Mouse (Mus musculus) liver, embryonic 15.5 days (tissue): ENCODE data around the gene Hsf2bp. TPM values are rescaled to one million over a fixed set of nuclear protein-coding genes. Genes with fewer than 3 reads are reported as not detected.

Experiments
- ATAC-seq: fragments of 200-750 bp; cut with Nextera tagmentation; 2 replicates; pipeline ENCODE4 v1.8.0; 2017; ENCODE audit warnings: moderate number of reproducible peaks, mild to moderate bottlenecking, moderate library complexity; ENCODE audit not compliant: insufficient read depth
- H3K27ac ChIP-seq: fragments of 300-500 bp; sonication (generic); replicated peaks from 2 replicates; pipeline ENCODE4 v1.5.1; 2015; ENCODE audit warnings: mild to moderate bottlenecking, inconsistent platforms
- H3K27me3 ChIP-seq: fragments of 300-500 bp; sonication (generic); 2 replicates; pipeline ENCODE4 v1.6.1; 2015; ENCODE audit warnings: mild to moderate bottlenecking, inconsistent platforms
- H3K36me3 ChIP-seq: fragments of 300-500 bp; sonication (generic); replicated peaks from 2 replicates; pipeline ENCODE4 v1.6.1; 2015; ENCODE audit warnings: moderate library complexity, mild to moderate bottlenecking, inconsistent platforms
- H3K4me1 ChIP-seq: fragments of 300-500 bp; sonication (generic); replicated peaks from 2 replicates; pipeline ENCODE4 v1.6.1; 2015; ENCODE audit warnings: inconsistent platforms
- H3K4me2 ChIP-seq: fragments of 300-500 bp; sonication (generic); 2 replicates; pipeline ENCODE4 v1.6.1; 2015; ENCODE audit warnings: moderate library complexity, mild to moderate bottlenecking, inconsistent platforms
- H3K4me3 ChIP-seq: fragments of 300-500 bp; sonication (generic); replicated peaks from 2 replicates; pipeline ENCODE4 v1.5.1; 2015; ENCODE audit warnings: mild to moderate bottlenecking, inconsistent platforms
- H3K9ac ChIP-seq: fragments of 300-500 bp; sonication (generic); 2 replicates; pipeline ENCODE4 v1.6.1; 2015; ENCODE audit warnings: moderate library complexity, mild to moderate bottlenecking, inconsistent platforms
- H3K9me3 ChIP-seq: fragments of 300-500 bp; sonication (generic); replicated peaks from 2 replicates; pipeline ENCODE4 v1.6.1; 2016; ENCODE audit warnings: inconsistent platforms
- WGBS: fragments of 180-500 bp; shearing (Covaris S2); methylation state at CpG from one replicate; pipeline ENCODE4 v1.1.7; 2015; ENCODE audit warnings: mixed read lengths; ENCODE audit not compliant: insufficient replicate concordance; 5-methylcytosine and 5-hydroxymethylcytosine counted together
- polyA plus RNA-seq: library from polyadenylated mRNA; unstranded; fragments of >200 nt; fragmentation: Nextera tagmentation; extraction: Ambion mirVana; gene quantifications from 2 replicates; pipeline ENCODE4 v1.2.1, GENCODE M21; 2015

The Hsf2bp gene
- polyA plus RNA-seq, 1 experiment from 2014 or later: 0.21 TPM

- Histone ChIP-seq H3K9ac (no peak overlapping the region), H3K4me2 (no peak overlapping the region), H3K4me3 (no peak overlapping the region), H3K27ac (no peak overlapping the region), H3K4me1 (no peaks in the 10 kb centered on the region), H3K9me3 (no peaks in the 10 kb centered on the region), H3K36me3 (no peaks in the 10 kb centered on the region), H3K27me3 (no peaks in the 10 kb centered on the region; the same call in 1 of the 2 replicates)
- WGBS: 65% methylated on average over 7 of the region's 7 CpGs
- ATAC-seq: no peak
Observed at GRCm38 (mm10) chr17:31919599-31919998, 116.5 kb downstream of the Hsf2bp start.

- no peaks in the 10 kb centered on the region; the same call in 1 of the 2 replicates for H3K27me3 ChIP-seq
- no peak overlapping the region for H3K4me3 ChIP-seq
- H3K27ac ChIP-seq: no peak overlapping the region
- H3K9me3 ChIP-seq: no peaks in the 10 kb centered on the region
- WGBS: 72% methylated on average over 8 of the region's 8 CpGs
- no peaks in the 10 kb centered on the region for H3K36me3 ChIP-seq
- no peak for ATAC-seq
- no peaks in the 10 kb centered on the region for H3K4me1 ChIP-seq
- no peak overlapping the region for H3K4me2 ChIP-seq
- H3K9ac ChIP-seq: no peak overlapping the region
Observed at GRCm38 (mm10) chr17:31918374-31918773, 117.8 kb downstream of the Hsf2bp start.

GRCm38 (mm10) chr17:31916461-31916775 is 119.7 kb downstream of the Hsf2bp start:
- Histone ChIP-seq H3K4me3 (no peak overlapping the region), H3K27ac (no peak overlapping the region), H3K4me1 (no peaks in the 10 kb centered on the region), H3K9ac (no peak overlapping the region), H3K27me3 (no peaks in the 10 kb centered on the region; the same call in 1 of the 2 replicates), H3K36me3 (no peaks in the 10 kb centered on the region), H3K9me3 (no peaks in the 10 kb centered on the region), H3K4me2 (no peak overlapping the region)
- 72% methylated on average over 6 of the region's 6 CpGs for WGBS
- ATAC-seq: no peak

GRCm38 (mm10) chr17:31915756-31916460 is 120.2 kb downstream of the Hsf2bp start:
- Histone ChIP-seq H3K4me2 (no peak overlapping the region), H3K9ac (no peak overlapping the region), H3K36me3 (no peaks in the 10 kb centered on the region), H3K27me3 (no peaks in the 10 kb centered on the region; the same call in 1 of the 2 replicates), H3K27ac (no peak overlapping the region), H3K4me1 (no peaks in the 10 kb centered on the region), H3K4me3 (no peak overlapping the region), H3K9me3 (no peaks in the 10 kb centered on the region)
- WGBS: 66% methylated on average over 18 of the region's 18 CpGs
- ATAC-seq: no peak

- ATAC-seq: no peak
- Histone ChIP-seq H3K4me2 (no peak overlapping the region), H3K9ac (no peak overlapping the region), H3K27me3 (no peaks in the 10 kb centered on the region), H3K9me3 (no peaks in the 10 kb centered on the region), H3K4me3 (no peak overlapping the region), H3K36me3 (no peaks in the 10 kb centered on the region), H3K27ac (no peak overlapping the region), H3K4me1 (no peaks in the 10 kb centered on the region)
- WGBS: 66% methylated on average over 5 of the region's 5 CpGs
Observed at GRCm38 (mm10) chr17:31914323-31914722, 121.8 kb downstream of the Hsf2bp start.

GRCm38 (mm10) chr17:31912881-31913662 is 123.1 kb downstream of the Hsf2bp start:
- Histone ChIP-seq H3K36me3 (no peaks in the 10 kb centered on the region), H3K27me3 (no peaks in the 10 kb centered on the region), H3K4me3 (no peak overlapping the region), H3K27ac (no peak overlapping the region), H3K4me1 (no peaks in the 10 kb centered on the region), H3K4me2 (no peak overlapping the region), H3K9me3 (no peaks in the 10 kb centered on the region), H3K9ac (no peak overlapping the region)
- 68% methylated on average over 18 of the region's 18 CpGs for WGBS
- ATAC-seq: no peak

GRCm38 (mm10) chr17:31912387-31912786 is 123.8 kb downstream of the Hsf2bp start:
- H3K27me3 ChIP-seq: no peaks in the 10 kb centered on the region
- H3K27ac ChIP-seq: no peak overlapping the region
- no peak overlapping the region for H3K4me2 ChIP-seq
- H3K9me3 ChIP-seq: no peaks in the 10 kb centered on the region
- WGBS: 86% methylated on average over 16 of the region's 16 CpGs
- no peak overlapping the region for H3K9ac ChIP-seq
- H3K4me1 ChIP-seq: no peaks in the 10 kb centered on the region
- H3K4me3 ChIP-seq: no peak overlapping the region
- H3K36me3 ChIP-seq: no peaks in the 10 kb centered on the region
- ATAC-seq: no peak

- Histone ChIP-seq H3K27me3 (no peaks in the 10 kb centered on the region), H3K4me1 (peaks cover 16% of the 10 kb centered on the region), H3K27ac (no peak overlapping the region), H3K36me3 (no peaks in the 10 kb centered on the region), H3K9me3 (no peaks in the 10 kb centered on the region), H3K4me2 (no peak overlapping the region), H3K9ac (no peak overlapping the region), H3K4me3 (no peak overlapping the region)
- 68% methylated on average over 2 of the region's 2 CpGs for WGBS
- no peak for ATAC-seq
Observed at GRCm38 (mm10) chr17:31908966-31909365, 127.2 kb downstream of the Hsf2bp start.

- no peaks in the 10 kb centered on the region for H3K9me3 ChIP-seq
- H3K4me2 ChIP-seq: no peak overlapping the region
- H3K36me3 ChIP-seq: no peaks in the 10 kb centered on the region
- no peaks in the 10 kb centered on the region for H3K27me3 ChIP-seq
- no peak overlapping the region for H3K4me3 ChIP-seq
- WGBS: 57% methylated on average over 3 of the region's 3 CpGs
- peaks cover 36% of the 10 kb centered on the region for H3K4me1 ChIP-seq
- no peak overlapping the region for H3K9ac ChIP-seq
- H3K27ac ChIP-seq: peak overlapping the region; percentile 45; the same call in 1 of the 2 replicates
- no peak for ATAC-seq
Observed at GRCm38 (mm10) chr17:31906441-31906840, 129.7 kb downstream of the Hsf2bp start.

- Histone ChIP-seq H3K4me3 (no peak overlapping the region), H3K9ac (no peak overlapping the region), H3K9me3 (no peaks in the 10 kb centered on the region), H3K36me3 (no peaks in the 10 kb centered on the region), H3K27me3 (no peaks in the 10 kb centered on the region), H3K4me1 (peaks cover 41% of the 10 kb centered on the region), H3K27ac (peak overlapping the region; percentile 72; the same call in 1 of the 2 replicates), H3K4me2 (peak overlapping the region; percentile 13; the same call in 1 of the 2 replicates)
- ATAC-seq: peak; percentile 58
- WGBS: 33% methylated on average over 10 of the region's 10 CpGs
Observed at GRCm38 (mm10) chr17:31905791-31906211, 130.3 kb downstream of the Hsf2bp start.

GRCm38 (mm10) chr17:31905201-31905790 is 130.9 kb downstream of the Hsf2bp start:
- 52% methylated on average over 9 of the region's 9 CpGs for WGBS
- no peak for ATAC-seq
- Histone ChIP-seq H3K4me3 (no peak overlapping the region), H3K4me2 (peak overlapping the region; percentile 13; the same call in 1 of the 2 replicates), H3K27ac (peak overlapping the region; percentile 72; the same call in 1 of the 2 replicates), H3K9ac (no peak overlapping the region), H3K27me3 (no peaks in the 10 kb centered on the region), H3K9me3 (no peaks in the 10 kb centered on the region), H3K36me3 (no peaks in the 10 kb centered on the region), H3K4me1 (peaks cover 41% of the 10 kb centered on the region)
